Mouse (Mus musculus) induced T-regulatory cell, adult 2 months (primary cell): ENCODE measurements at regions not wholly inside any gene's neighbourhood (a gene's known extent, or its start where the extent isn't known, plus 50 kb on each side); places are given as distances from the start of the nearest gene placed in this dataset.

Source experiments
- DNase-seq: peaks from one replicate; pipeline ENCODE4 v3.0.0-alpha.2; 2012; ENCODE audit warnings: low read depth

- DNase-seq, result no peak
These were observed 587.4 kb upstream of the Kdm8 start for GRCm38 (mm10) chr7:124857106-124857505.

DNA sequence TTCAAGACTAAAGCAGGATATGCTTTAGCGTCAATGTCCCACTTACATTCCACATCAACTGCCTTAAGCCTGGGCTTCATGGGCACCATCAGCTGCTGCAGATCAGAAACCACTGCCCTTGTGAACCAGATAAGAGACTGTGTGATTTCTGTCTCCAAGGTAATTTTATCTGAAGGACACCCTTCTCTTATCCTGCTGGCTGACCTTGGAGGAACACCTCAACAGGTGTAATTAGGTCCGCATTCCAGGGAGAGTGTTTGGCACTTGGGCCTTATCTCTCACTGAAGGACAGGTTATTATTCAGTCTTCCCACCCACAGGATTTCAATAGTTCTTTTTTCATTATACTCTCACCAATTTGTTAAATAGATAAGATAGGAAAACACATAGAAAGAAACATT lies 583.1 kb upstream of the Kdm8 start:
- DNase-seq, result no peak

- DNase-seq, result no peak
These were observed 576.3 kb upstream of the Kdm8 start for GRCm38 (mm10) chr7:124868133-124868603.

DNA sequence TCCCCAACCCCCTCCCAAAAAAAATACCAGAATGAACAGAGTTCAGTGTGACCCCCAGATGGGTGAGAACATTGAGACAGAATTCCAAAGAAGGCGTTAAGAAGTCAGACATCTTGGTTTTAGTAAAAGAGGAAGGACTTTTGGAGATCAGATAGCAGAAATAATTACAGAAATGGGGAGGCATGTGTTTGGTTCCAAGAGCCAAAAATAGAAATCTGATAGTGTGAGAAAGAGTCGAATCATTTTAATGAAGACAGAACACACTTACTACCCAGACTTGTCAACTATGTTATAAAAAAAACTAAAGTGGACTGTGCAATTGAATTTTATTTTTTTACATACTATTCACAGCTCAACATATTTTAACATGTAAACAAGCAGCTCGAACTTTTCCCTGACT lies 575.9 kb upstream of the Kdm8 start:
- DNase-seq, result no peak

GRCm38 (mm10) chr7:124880771-124881170 lies 563.7 kb upstream of the Kdm8 start:
- no peak for DNase-seq

GRCm38 (mm10) chr7:124907233-124907632 lies 537.2 kb upstream of the Kdm8 start:
- no peak for DNase-seq

DNA sequence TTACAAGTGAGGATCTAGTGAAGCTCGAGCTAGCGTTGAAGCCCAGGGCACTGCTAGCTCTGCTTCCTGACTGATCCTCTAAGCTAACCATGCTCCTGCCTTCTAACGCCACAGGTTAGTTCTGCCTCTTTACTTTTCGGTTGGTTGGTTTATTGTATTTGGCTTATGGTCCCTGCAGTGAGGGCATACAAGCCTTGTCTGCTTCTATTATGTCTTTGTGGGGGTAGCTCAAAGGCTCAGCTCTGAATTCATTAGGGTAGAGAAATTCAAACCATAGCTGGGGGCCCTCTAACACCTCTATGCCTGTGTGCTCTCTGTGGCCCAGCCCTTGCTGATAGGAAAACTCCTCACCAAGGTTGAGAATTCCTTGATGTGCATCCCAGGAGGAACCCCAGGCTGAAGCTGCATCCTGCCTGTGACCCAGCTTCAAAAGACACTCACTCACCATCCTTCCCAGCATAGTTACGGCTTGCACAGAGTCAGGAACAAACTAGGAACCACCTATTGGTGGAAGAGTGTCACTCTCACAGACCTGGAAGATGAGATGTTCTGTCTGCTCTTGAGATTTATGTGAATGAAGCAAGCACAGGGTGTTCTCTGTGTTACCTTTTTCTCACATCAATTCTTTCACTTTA lies 536.7 kb upstream of the Kdm8 start:
- no peak for DNase-seq

GRCm38 (mm10) chr7:124914061-124914460 lies 530.4 kb upstream of the Kdm8 start:
- no peak for DNase-seq

GRCm38 (mm10) chr7:124914479-124914878 lies 530.0 kb upstream of the Kdm8 start:
- no peak for DNase-seq

DNA sequence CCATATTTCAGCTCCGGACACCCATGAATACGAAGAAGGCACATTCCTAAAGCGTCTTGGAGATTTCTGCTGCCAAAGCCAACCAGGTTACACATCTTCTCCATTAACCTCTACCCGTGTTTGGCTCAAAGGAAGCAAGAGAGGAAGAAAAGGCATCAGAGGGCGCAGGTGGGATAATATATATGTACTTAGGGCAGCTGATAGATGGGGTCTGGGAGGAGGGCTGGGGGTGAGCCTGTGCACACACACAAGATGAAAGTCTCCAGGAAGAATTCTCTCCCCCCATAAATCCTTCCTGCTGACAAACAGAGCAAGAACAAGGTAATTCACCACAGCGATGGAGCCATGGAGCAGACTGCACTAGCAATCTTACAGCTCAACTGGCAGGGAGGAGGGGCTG lies 529.5 kb upstream of the Kdm8 start:
- DNase-seq, result no peak

- no peak for DNase-seq
These were observed 528.8 kb upstream of the Kdm8 start for GRCm38 (mm10) chr7:124915637-124916036.

- no peak for DNase-seq
These were observed 526.8 kb upstream of the Kdm8 start for GRCm38 (mm10) chr7:124917606-124918120.

DNA sequence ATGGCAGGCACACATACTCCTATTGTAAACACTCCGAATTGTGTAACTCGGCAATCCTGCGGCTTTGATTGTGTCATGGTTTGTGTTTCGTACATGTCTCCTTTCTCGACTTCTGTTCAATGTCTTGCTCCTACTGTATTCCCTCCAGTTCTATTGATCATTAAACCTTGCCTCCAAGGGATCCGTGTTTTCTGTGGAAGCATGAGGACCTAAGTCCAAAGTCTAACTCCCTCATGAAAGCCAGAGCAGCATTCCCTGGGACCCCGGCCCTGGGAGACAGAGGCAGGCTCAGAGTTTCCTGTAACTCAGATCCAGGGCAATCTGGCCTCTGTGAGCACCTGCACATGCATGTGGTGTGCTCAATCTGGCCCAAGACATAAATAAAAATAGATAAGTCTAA lies 521.7 kb upstream of the Kdm8 start:
- DNase-seq, result no peak

- DNase-seq, result no peak
These were observed 510.9 kb upstream of the Kdm8 start for GRCm38 (mm10) chr7:124933573-124933972.

GRCm38 (mm10) chr7:124939357-124939756 lies 505.1 kb upstream of the Kdm8 start:
- DNase-seq, result no peak

DNA sequence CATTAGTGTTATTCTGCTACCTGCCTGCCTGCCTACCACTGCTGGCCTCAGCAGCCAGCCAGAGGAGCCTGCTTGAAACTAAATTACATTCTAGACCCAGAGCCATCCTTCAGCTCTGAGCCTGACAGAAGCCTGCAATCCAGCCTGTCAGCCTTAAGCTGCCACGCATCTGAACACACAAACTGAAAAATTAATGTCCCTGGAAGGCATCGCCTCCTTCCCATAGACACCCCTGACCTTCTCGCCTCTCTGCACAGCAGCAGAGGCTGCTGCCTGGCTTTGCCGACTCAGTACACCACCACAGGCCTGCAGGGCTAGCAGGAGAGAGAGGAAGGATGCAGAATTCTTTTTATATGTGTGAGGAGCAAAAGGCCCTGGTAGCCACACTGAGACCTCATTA lies 502.9 kb upstream of the Kdm8 start:
- DNase-seq, result no peak

- no peak for DNase-seq
These were observed 498.1 kb upstream of the Kdm8 start for GRCm38 (mm10) chr7:124946424-124946823.

GRCm38 (mm10) chr7:124957329-124957728 lies 487.1 kb upstream of the Kdm8 start:
- no peak for DNase-seq

DNA sequence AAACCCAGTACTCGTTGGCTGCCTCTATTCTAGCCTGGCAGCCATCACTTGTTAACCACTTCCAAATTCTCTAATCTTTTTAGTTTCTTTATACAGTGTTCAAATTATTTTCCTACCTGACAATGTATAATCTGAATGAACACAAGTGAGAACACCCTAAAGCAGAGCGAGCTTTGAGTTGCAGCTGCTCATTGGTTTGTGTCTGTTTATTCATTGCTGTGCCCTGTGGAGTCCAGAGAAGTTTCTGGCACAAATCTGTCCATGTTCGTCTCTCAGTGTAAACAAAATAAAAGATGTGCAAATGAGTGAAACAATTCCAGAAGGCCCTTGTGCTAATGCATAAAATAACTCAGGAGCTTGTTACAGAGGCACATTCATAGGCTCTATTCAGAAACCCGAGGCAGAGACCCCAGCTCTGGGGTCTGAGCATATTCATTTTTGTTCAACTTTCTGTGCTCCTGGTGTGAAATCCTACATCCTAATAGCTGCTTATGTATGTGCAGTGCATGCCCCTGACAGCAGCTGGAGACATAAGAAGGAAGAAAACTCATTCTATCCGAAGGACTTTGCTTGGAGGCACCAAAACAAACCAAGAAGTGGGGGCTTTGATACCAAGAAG lies 469.5 kb upstream of the Kdm8 start:
- no peak for DNase-seq

DNA sequence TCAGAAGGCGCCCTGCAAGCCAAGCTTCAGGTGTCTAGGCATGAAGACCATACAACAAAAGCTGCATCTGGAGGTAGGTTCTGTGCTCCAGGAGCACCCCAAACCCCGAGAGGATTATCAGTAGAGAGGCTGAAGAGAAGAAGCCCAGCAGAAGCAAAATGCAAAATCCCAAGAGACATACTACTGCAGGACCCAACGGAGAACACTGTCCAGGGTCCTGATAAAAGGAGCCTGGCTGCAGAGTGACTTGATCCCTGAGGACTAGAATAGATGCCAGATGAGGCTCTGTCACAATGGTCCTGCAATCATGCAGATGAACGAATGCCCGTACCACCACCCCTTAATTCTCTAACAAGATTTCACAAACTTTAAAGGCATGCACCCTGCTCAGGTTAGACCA lies 455.0 kb upstream of the Kdm8 start:
- no peak for DNase-seq

GRCm38 (mm10) chr7:124990695-124991094 lies 453.8 kb upstream of the Kdm8 start:
- DNase-seq, result no peak

DNA sequence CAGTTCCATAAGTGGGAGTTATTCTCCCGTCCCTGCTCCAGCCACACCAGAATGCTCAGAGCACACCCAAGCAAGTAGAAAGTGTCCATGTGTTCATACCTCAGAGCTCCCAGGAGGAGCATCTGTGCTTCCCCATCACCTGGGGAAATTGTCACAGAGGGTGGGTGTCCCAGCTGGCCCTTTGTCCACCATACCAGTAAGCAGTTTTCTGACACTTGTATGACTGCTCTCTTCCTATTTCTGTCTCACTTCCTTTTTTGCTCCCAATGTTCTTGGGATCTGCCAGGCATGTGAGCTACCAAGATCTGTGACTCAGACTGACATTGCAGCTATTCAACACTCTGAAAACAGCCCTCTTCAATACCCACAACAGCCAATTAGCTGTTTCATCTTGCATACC lies 447.9 kb upstream of the Kdm8 start:
- no peak for DNase-seq

GRCm38 (mm10) chr7:125000669-125001068 lies 443.8 kb upstream of the Kdm8 start:
- DNase-seq, result no peak

- DNase-seq, result no peak
These were observed 438.8 kb upstream of the Kdm8 start for GRCm38 (mm10) chr7:125005638-125006037.
